ENCODE assay signal across 15 mouse cellular contexts in genomic region chr2:172739529-172739928, GRCm38 (mm10).
DNase-seq lines count a peak whose midpoint lies in the region; ATAC-seq and TF ChIP-seq lines count a peak whose summit lies in the region.
"Had no signal": no experiment of that assay in that cellular context is flagged by ENCODE, and none has a peak within 500 bp of the region (broad histone marks: within the 10 kb centered on the region; RNA-seq: fewer than 3 reads in every experiment).

No protein-coding gene starts in this region.

- peaks cover 30% of the 10 kb centered on the region for H3K4me1 ChIP-seq in hindbrain, embryonic 10.5 days (replicated peaks)
- H3K4me1 ChIP-seq in hindbrain, postnatal 0 days (ENCODE audit: insufficient read depth, low read length): no peaks in the 10 kb centered on the region
- H3K4me1 ChIP-seq in stomach, embryonic 16.5 days (ENCODE audit: control insufficient read depth, insufficient read depth, low read length): peaks cover 6% of the 10 kb centered on the region; the same call in 1 of the 2 replicates
- no peaks in the 10 kb centered on the region for H3K4me1 ChIP-seq in stomach, postnatal 0 days (replicated peaks; ENCODE audit: control insufficient read depth, insufficient read depth)
- peaks cover 6% of the 10 kb centered on the region; the same call in 1 of the 2 replicates for H3K4me1 ChIP-seq in embryonic facial prominence, embryonic 14.5 days (ENCODE audit: control insufficient read depth, insufficient read depth, low read length)
- H3K4me1 ChIP-seq: forebrain, embryonic 15.5 days had no signal

- H3K27me3 ChIP-seq in hindbrain, embryonic 10.5 days (ENCODE audit: insufficient read depth, poor library complexity, severe bottlenecking): peaks cover 90% of the 10 kb centered on the region
- peaks cover 61% of the 10 kb centered on the region for H3K27me3 ChIP-seq in hindbrain, postnatal 0 days (ENCODE audit: insufficient read depth, low read length)
- peaks cover 27% of the 10 kb centered on the region for H3K27me3 ChIP-seq in stomach, embryonic 16.5 days (ENCODE audit: control insufficient read depth, insufficient read depth, low read length)
- H3K27me3 ChIP-seq in stomach, postnatal 0 days (ENCODE audit: control insufficient read depth, insufficient read depth, low read length): no peaks in the 10 kb centered on the region
- H3K27me3 ChIP-seq in embryonic facial prominence, embryonic 14.5 days (replicated peaks; ENCODE audit: control insufficient read depth, insufficient read depth, low read length): peaks cover 23% of the 10 kb centered on the region

- no peak for TF ChIP-seq EP300 in stomach, postnatal 0 days (optimal IDR thresholded peaks at IDR 0.05)

- TF ChIP-seq CTCF in hindbrain, postnatal 0 days (IDR thresholded peaks at IDR 0.05; ENCODE audit: low read depth): no peak
- TF ChIP-seq CTCF in stomach, postnatal 0 days (IDR thresholded peaks at IDR 0.05; ENCODE audit: low read depth): no peak

- ATAC-seq in hindbrain, postnatal 0 days: no peak
- no peak for ATAC-seq in stomach, embryonic 16.5 days (ENCODE audit: insufficient read depth, low FRiP score)
- no peak for ATAC-seq in stomach, postnatal 0 days (ENCODE audit: low FRiP score, low TSS enrichment)
- no peak for ATAC-seq in embryonic facial prominence, embryonic 14.5 days (ENCODE audit: low read depth)
- ATAC-seq in megakaryocyte-erythroid progenitor cell, adult 5-6 weeks (replicated peaks; ENCODE audit: low FRiP score, low TSS enrichment, poor library complexity, severe bottlenecking): peak; percentile 77
- ATAC-seq: activated CD4-positive, CD25-positive, alpha-beta regulatory T cell, adult 4 months; forebrain, embryonic 15.5 days had no signal

- no peak overlapping the region for H3K4me2 ChIP-seq in hindbrain, postnatal 0 days (ENCODE audit: low read depth, low read length)
- 0 out of 2 replicates have a peak overlapping the region, but pooled peaks have one; percentile 12 for H3K4me2 ChIP-seq in stomach, embryonic 16.5 days (ENCODE audit: low read depth, low read length)
- H3K4me2 ChIP-seq in stomach, postnatal 0 days (replicated peaks; ENCODE audit: low read depth): no peak overlapping the region
- peak overlapping the region; percentile 21; the same call in 1 of the 2 replicates for H3K4me2 ChIP-seq in embryonic facial prominence, embryonic 14.5 days (ENCODE audit: low read depth, low read length)
- H3K4me2 ChIP-seq: forebrain, embryonic 15.5 days; midbrain, embryonic 13.5 days had no signal

- intact Hi-C loops in left cerebral cortex, postnatal 4 days (cut with DNase I): no loop called here

- H3K9me3 ChIP-seq in hindbrain, embryonic 10.5 days: no peaks in the 10 kb centered on the region
- H3K9me3 ChIP-seq in hindbrain, postnatal 0 days (ENCODE audit: low read length): no peaks in the 10 kb centered on the region
- no peaks in the 10 kb centered on the region for H3K9me3 ChIP-seq in stomach, embryonic 16.5 days (replicated peaks; ENCODE audit: control insufficient read depth, low read length)
- no peaks in the 10 kb centered on the region for H3K9me3 ChIP-seq in stomach, postnatal 0 days (ENCODE audit: control insufficient read depth, low read length)
- no peaks in the 10 kb centered on the region for H3K9me3 ChIP-seq in embryonic facial prominence, embryonic 14.5 days (ENCODE audit: control insufficient read depth, low read length)
- H3K9me3 ChIP-seq: forebrain, embryonic 15.5 days; midbrain, embryonic 13.5 days had no signal

- DNase-seq in hindbrain, embryonic 10.5 days (ENCODE audit: low spot score): peak; percentile 40
- DNase-seq in hindbrain, postnatal 0 days (ENCODE audit: low spot score): no peak
- DNase-seq in stomach, postnatal 0 days (ENCODE audit: low spot score): no peak
- peak; percentile 41 for DNase-seq in embryonic facial prominence, embryonic 14.5 days (ENCODE audit: low spot score)
- no peak for DNase-seq in left cerebral cortex, postnatal 4 days
- DNase-seq in retina, postnatal 1 day: no peak
- DNase-seq: cerebellum, adult 11-12 months; gastrocnemius, postnatal 25 days; kidney, adult 18-20 months; lung, adult 2 months had no signal

- no peak overlapping the region for H3K4me3 ChIP-seq in hindbrain, embryonic 10.5 days
- no peak overlapping the region for H3K4me3 ChIP-seq in hindbrain, postnatal 0 days (ENCODE audit: low read length)
- H3K4me3 ChIP-seq in stomach, embryonic 16.5 days (replicated peaks; ENCODE audit: low read length): no peak overlapping the region
- no peak overlapping the region for H3K4me3 ChIP-seq in stomach, postnatal 0 days (ENCODE audit: low read depth, low read length)
- no peak overlapping the region for H3K4me3 ChIP-seq in embryonic facial prominence, embryonic 14.5 days (ENCODE audit: low read depth, low read length)
- H3K4me3 ChIP-seq: forebrain, embryonic 15.5 days; midbrain, embryonic 13.5 days had no signal

- H3K9ac ChIP-seq in hindbrain, postnatal 0 days (replicated peaks; ENCODE audit: low read length): no peak overlapping the region
- H3K9ac ChIP-seq in stomach, embryonic 16.5 days (ENCODE audit: low read length): no peak overlapping the region
- no peak overlapping the region for H3K9ac ChIP-seq in stomach, postnatal 0 days (ENCODE audit: low read length)
- no peak overlapping the region for H3K9ac ChIP-seq in embryonic facial prominence, embryonic 14.5 days (ENCODE audit: low read depth, low read length)
- H3K9ac ChIP-seq: forebrain, embryonic 15.5 days; midbrain, embryonic 13.5 days had no signal

- WGBS in hindbrain, embryonic 10.5 days: 7% methylated on average over 19 of the region's 19 CpGs
- 12% methylated on average over 19 of the region's 19 CpGs for WGBS in hindbrain, postnatal 0 days
- WGBS in stomach, embryonic 16.5 days: 21% methylated on average over 19 of the region's 19 CpGs
- whole genome bisulfite sequencing in stomach, postnatal 0 days: 23% methylated on average over 19 of the region's 19 CpGs
- 11% methylated on average over 19 of the region's 19 CpGs for WGBS in embryonic facial prominence, embryonic 14.5 days

- no peak overlapping the region for H3K27ac ChIP-seq in hindbrain, embryonic 10.5 days
- H3K27ac ChIP-seq in hindbrain, postnatal 0 days: no peak overlapping the region
- no peak overlapping the region for H3K27ac ChIP-seq in stomach, embryonic 16.5 days (ENCODE audit: low read length)
- H3K27ac ChIP-seq in stomach, postnatal 0 days (replicated peaks): no peak overlapping the region
- H3K27ac ChIP-seq in embryonic facial prominence, embryonic 14.5 days (replicated peaks; ENCODE audit: low read depth, low read length): no peak overlapping the region
- H3K27ac ChIP-seq: forebrain, embryonic 15.5 days; midbrain, embryonic 13.5 days had no signal

- H3K36me3 ChIP-seq in hindbrain, embryonic 10.5 days: no peaks in the 10 kb centered on the region
- no peaks in the 10 kb centered on the region for H3K36me3 ChIP-seq in hindbrain, postnatal 0 days (ENCODE audit: insufficient read depth, low read length)
- no peaks in the 10 kb centered on the region for H3K36me3 ChIP-seq in stomach, embryonic 16.5 days (ENCODE audit: control insufficient read depth, insufficient read depth, low read length)
- H3K36me3 ChIP-seq in stomach, postnatal 0 days (ENCODE audit: control insufficient read depth, insufficient read depth, low read length): no peaks in the 10 kb centered on the region
- no peaks in the 10 kb centered on the region for H3K36me3 ChIP-seq in embryonic facial prominence, embryonic 14.5 days (ENCODE audit: control insufficient read depth, insufficient read depth, low read length)
- H3K36me3 ChIP-seq: forebrain, embryonic 15.5 days; midbrain, embryonic 13.5 days had no signal

Comparison
In these comparisons a context has a peak if more than half of its experiments do, and no peak if none do; other contexts are left out.
1. DNase-seq: peak in hindbrain, embryonic 10.5 days (single experiment) and embryonic facial prominence, embryonic 14.5 days (single experiment); none in hindbrain, postnatal 0 days (single experiment), stomach, postnatal 0 days (single experiment), left cerebral cortex, postnatal 4 days (single experiment) and retina, postnatal 1 day (single experiment).
2. H3K4me2 ChIP-seq: peak in stomach, embryonic 16.5 days (single experiment) and embryonic facial prominence, embryonic 14.5 days (single experiment); none in hindbrain, postnatal 0 days (single experiment) and stomach, postnatal 0 days (single experiment).